Mouse (Mus musculus) natural killer cell, adult 2 months (primary cell): ENCODE results near the gene Mrm3.
"Not testable (repeated sequence)": the region's sequence is repeated elsewhere in the genome, so short reads cannot be mapped to it uniquely, and the experiment has no call there.

Source experiments
- DNase-seq, 2 experiments: peaks; one replicate each; pipeline ENCODE4 v3.0.0; 2022; ENCODE audit warnings: low spot score in 2 of 2

Gene Mrm3

GRCm38 (mm10) chr11:76242901-76243810 is at the start of gene Mrm3, which contains the start of gene Glod4:
Gene Mrm3 (plus strand): TSS chr11:76243715.
Gene Glod4 (minus strand): TSS chr11:76243725.
- DNase-seq, result peak; percentile 73 to 83

- DNase-seq, result no peak
Observed at GRCm38 (mm10) chr11:76196275-76196976, 47.1 kb upstream of the Mrm3 start.

- no peak for DNase-seq
Observed at GRCm38 (mm10) chr11:76196977-76197469, 46.5 kb upstream of the Mrm3 start.

GRCm38 (mm10) chr11:76201761-76202674 is 41.5 kb upstream of the Mrm3 start:
- peak; percentile 54 to 61 for DNase-seq

- DNase-seq, result no peak
Observed at GRCm38 (mm10) chr11:76206793-76207192, 36.7 kb upstream of the Mrm3 start.

GRCm38 (mm10) chr11:76210228-76210985 is 33.1 kb upstream of the Mrm3 start:
- no peak for DNase-seq

- DNase-seq, result not testable (repeated sequence)
Observed at GRCm38 (mm10) chr11:76211595-76211994, 31.9 kb upstream of the Mrm3 start.

- DNase-seq, result no peak
Observed at GRCm38 (mm10) chr11:76213841-76214240, 29.7 kb upstream of the Mrm3 start.

GRCm38 (mm10) chr11:76215011-76215410 is 28.5 kb upstream of the Mrm3 start:
- DNase-seq, result no peak

GRCm38 (mm10) chr11:76216049-76216540 is 27.4 kb upstream of the Mrm3 start:
- DNase-seq, result no peak

GRCm38 (mm10) chr11:76216681-76217389 is 26.7 kb upstream of the Mrm3 start:
- no peak for DNase-seq

GRCm38 (mm10) chr11:76217390-76217800 is 26.1 kb upstream of the Mrm3 start, which contains the start of the genes Dbil5 and Gemin4:
Gene Dbil5 (plus strand): TSS chr11:76217608.
Gene Gemin4 (minus strand): TSS chr11:76217664.
- DNase-seq, result peak; percentile 95 to 97

- no peak for DNase-seq
Observed at GRCm38 (mm10) chr11:76224631-76225030, 18.9 kb upstream of the Mrm3 start.

GRCm38 (mm10) chr11:76225051-76225450 is 18.5 kb upstream of the Mrm3 start:
- no peak for DNase-seq

GRCm38 (mm10) chr11:76236136-76236535 is 7.4 kb upstream of the Mrm3 start:
- no peak for DNase-seq

GRCm38 (mm10) chr11:76239750-76240149 is 3.8 kb upstream of the Mrm3 start:
- DNase-seq, result no peak

GRCm38 (mm10) chr11:76243811-76244546 is 464 bp downstream of the Mrm3 start:
- DNase-seq, result no peak

GRCm38 (mm10) chr11:76246439-76246838 is 2.9 kb downstream of the Mrm3 start:
- DNase-seq, result no peak

- DNase-seq, result no peak
Observed at GRCm38 (mm10) chr11:76247239-76247638, 3.7 kb downstream of the Mrm3 start.
